Mouse (Mus musculus): ENCODE data around the gene Tmem233.

DNA sequence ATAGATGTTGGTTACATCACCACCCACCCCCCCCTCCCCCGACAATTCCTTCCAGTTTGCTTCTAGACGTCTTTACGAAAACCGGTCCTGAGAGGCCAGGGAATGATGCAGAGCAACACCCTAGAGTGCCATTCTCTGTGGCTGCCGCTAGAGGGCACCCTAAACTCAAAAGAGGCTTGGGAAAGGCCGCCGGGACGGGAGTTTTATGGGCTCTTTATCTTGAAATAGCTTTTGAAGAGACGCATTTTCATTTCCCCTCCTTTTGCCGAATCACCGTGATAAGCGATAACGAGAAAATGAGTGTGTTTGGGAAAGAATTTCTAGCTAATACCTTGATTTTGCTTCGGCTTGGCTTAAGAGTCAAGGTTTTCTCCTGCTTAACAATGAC lies 51.9 kb downstream of the Tmem233 start:
- TF ChIP-seq CTCF (IDR thresholded peaks at IDR 0.05; ENCODE audit: extremely low read depth, insufficient read length, insufficient replicate concordance, low read depth, low read length) (peak; percentile 95), POLR2A (IDR thresholded peaks at IDR 0.05; ENCODE audit: low read depth, low read length) (no peak)

Measured in small intestine, adult 2 months (tissue).